Mouse (Mus musculus): ENCODE data around the gene Fgf15. TPM values are rescaled to one million over a fixed set of nuclear protein-coding genes. Genes with fewer than 3 reads are reported as not detected.

The Fgf15 gene
- 0.12 and 0.43 TPM in 2 replicates for polyA plus RNA-seq (2014; fragmentation: Nextera tagmentation; extraction: Ambion mirVana)

DNA sequence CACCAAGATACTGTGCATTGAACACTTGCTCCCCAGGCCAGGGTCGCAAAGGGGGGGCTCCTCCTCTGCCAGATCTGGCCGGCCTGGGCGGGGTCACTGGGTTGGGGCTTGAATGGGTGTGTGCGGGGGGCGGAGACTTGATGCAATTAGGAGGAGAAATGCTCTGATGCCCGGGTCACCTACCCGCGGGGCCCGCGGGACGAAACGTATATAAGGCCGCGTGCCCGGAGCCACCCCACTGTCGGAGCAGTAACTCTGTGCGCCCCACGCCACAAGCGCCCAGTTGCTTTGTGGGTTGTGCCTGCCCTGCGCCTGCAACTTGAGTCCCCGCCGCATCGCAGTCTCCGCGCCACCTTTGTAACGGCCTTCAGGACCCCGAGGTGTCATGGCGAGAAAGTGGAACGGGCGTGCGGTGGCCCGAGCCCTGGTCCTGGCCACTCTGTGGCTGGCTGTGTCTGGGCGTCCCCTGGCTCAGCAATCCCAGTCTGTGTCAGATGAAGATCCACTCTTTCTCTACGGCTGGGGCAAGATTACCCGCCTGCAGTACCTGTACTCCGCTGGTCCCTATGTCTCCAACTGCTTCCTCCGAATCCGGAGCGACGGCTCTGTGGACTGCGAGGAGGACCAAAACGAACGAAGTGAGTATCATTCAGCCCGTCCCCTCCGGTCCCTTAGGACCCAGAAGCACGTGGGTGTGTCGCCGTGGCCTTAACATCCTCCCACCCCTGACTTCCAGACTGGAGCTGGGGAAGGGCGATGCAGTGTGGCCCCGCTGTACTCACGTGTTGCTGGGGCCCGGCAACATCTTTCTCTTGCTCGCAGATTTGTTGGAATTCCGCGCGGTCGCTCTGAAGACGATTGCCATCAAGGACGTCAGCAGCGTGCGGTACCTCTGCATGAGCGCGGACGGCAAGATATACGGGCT, at the start of gene Fgf15:
Gene Fgf15, plus strand, starts transcription at position 238 of the 925 bp plus-strand sequence.
- peak; percentile 43 for DNase-seq (ENCODE audit: low spot score)
- H3K4me3 ChIP-seq (ENCODE audit: low read depth, low read length) = peak within 1 kb of the TSS; percentile 54
- no peak within 1 kb of the TSS for H3K27ac ChIP-seq (ENCODE audit: low read depth, low read length)
- H3K4me1 ChIP-seq (replicated peaks; ENCODE audit: control insufficient read depth, insufficient read depth, low read length) = peaks cover 17% of the 10 kb centered on the region
- no peaks in the 10 kb centered on the region for H3K9me3 ChIP-seq (ENCODE audit: control insufficient read depth, low read length)
- H3K36me3 ChIP-seq (ENCODE audit: control insufficient read depth, insufficient read depth, low read length) = no peaks in the 10 kb centered on the region
- peak within 1 kb of the TSS; percentile 91 for H3K4me2 ChIP-seq
- peaks cover 64% of the 10 kb centered on the region for H3K27me3 ChIP-seq (replicated peaks; ENCODE audit: control insufficient read depth, insufficient read depth, low read length)
- 1% methylated on average over 65 of the region's 65 CpGs for WGBS
- H3K9ac ChIP-seq (ENCODE audit: low read depth, low read length) = peak within 1 kb of the TSS; percentile 48; the same call in 1 of the 2 replicates
- ATAC-seq (replicated peaks; ENCODE audit: low FRiP score) = peak; percentile 32; the same call in 1 of the 2 replicates

GRCm38 (mm10) chr7:144847067-144847466, 49.3 kb upstream of the Fgf15 start, which contains the start of gene Fgf4:
TSS of gene Fgf4 (plus strand) at chr7:144847367.
- H3K4me2 ChIP-seq = no peak within 1 kb of the TSS
- no peaks in the 10 kb centered on the region for H3K9me3 ChIP-seq (ENCODE audit: control insufficient read depth, low read length)
- H3K27me3 ChIP-seq (replicated peaks; ENCODE audit: control insufficient read depth, insufficient read depth, low read length) = peaks cover 15% of the 10 kb centered on the region
- no peaks in the 10 kb centered on the region for H3K36me3 ChIP-seq (ENCODE audit: control insufficient read depth, insufficient read depth, low read length)
- H3K27ac ChIP-seq (ENCODE audit: low read depth, low read length) = no peak within 1 kb of the TSS
- no peak within 1 kb of the TSS for H3K9ac ChIP-seq (ENCODE audit: low read depth, low read length)
- H3K4me1 ChIP-seq (replicated peaks; ENCODE audit: control insufficient read depth, insufficient read depth, low read length) = no peaks in the 10 kb centered on the region
- ATAC-seq (replicated peaks; ENCODE audit: low FRiP score) (no peak), DNase-seq (ENCODE audit: low spot score) (no peak)
- H3K4me3 ChIP-seq (ENCODE audit: low read depth, low read length) = no peak within 1 kb of the TSS

DNA sequence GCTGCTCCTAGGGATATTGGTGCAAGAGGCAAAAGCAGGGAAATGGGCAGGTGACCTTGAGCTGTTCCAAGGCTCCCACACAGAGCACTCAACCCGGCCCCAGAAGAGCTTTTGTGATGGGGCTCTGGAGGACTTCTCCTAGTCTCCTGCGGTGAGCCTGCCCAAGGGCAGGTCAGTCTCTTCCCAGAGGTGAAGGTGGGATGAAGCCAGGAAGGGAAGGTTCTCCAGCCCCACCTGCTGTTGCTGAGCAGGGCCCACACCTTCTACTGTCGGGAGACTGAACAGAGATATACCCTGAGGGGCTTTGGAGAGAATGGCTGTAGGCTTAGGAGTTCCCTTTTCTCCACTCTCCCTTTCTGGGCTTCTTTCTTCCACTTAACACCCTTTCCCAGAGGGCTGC, 45.0 kb upstream of the Fgf15 start:
- no peak overlapping the region for H3K4me3 ChIP-seq (ENCODE audit: low read depth, low read length)
- WGBS = 53% methylated on average over 3 of the region's 3 CpGs
- H3K4me1 ChIP-seq (replicated peaks; ENCODE audit: control insufficient read depth, insufficient read depth, low read length) = no peaks in the 10 kb centered on the region
- H3K9me3 ChIP-seq (ENCODE audit: control insufficient read depth, low read length) = no peaks in the 10 kb centered on the region
- DNase-seq (ENCODE audit: low spot score) (no peak), ATAC-seq (replicated peaks; ENCODE audit: low FRiP score) (no peak)
- peaks cover 8% of the 10 kb centered on the region for H3K27me3 ChIP-seq (replicated peaks; ENCODE audit: control insufficient read depth, insufficient read depth, low read length)
- no peaks in the 10 kb centered on the region for H3K36me3 ChIP-seq (ENCODE audit: control insufficient read depth, insufficient read depth, low read length)
- no peak overlapping the region for H3K4me2 ChIP-seq
- H3K9ac ChIP-seq (ENCODE audit: low read depth, low read length) = no peak overlapping the region
- H3K27ac ChIP-seq (ENCODE audit: low read depth, low read length) = no peak overlapping the region

DNA sequence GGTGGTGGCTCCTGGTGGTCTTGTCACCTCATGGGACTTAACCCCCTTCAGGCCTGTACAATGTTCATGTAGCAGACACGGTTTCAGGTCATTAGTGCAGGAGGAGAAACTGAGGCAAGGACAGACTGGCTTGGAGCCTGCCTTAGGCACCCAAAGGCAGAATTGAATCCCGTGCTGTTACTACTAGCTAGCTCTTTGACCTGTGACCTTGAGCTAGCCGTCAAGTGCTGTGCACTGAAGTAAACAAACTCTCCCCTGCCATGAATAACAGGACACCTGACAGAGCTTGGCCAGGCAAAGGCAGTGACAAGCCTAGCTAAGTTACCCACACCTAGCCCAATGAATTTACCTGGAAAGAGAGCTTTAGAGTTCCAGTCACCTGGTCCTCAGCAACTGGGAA, 41.4 kb upstream of the Fgf15 start:
- H3K4me1 ChIP-seq (replicated peaks; ENCODE audit: control insufficient read depth, insufficient read depth, low read length) = no peaks in the 10 kb centered on the region
- no peak overlapping the region for H3K9ac ChIP-seq (ENCODE audit: low read depth, low read length)
- DNase-seq (ENCODE audit: low spot score) (no peak), ATAC-seq (replicated peaks; ENCODE audit: low FRiP score) (no peak)
- H3K27me3 ChIP-seq (replicated peaks; ENCODE audit: control insufficient read depth, insufficient read depth, low read length) = peaks cover 20% of the 10 kb centered on the region
- no peak overlapping the region for H3K27ac ChIP-seq (ENCODE audit: low read depth, low read length)
- no peak overlapping the region for H3K4me3 ChIP-seq (ENCODE audit: low read depth, low read length)
- no peaks in the 10 kb centered on the region for H3K36me3 ChIP-seq (ENCODE audit: control insufficient read depth, insufficient read depth, low read length)
- no peaks in the 10 kb centered on the region for H3K9me3 ChIP-seq (ENCODE audit: control insufficient read depth, low read length)
- 47% methylated on average over 3 of the region's 3 CpGs for WGBS
- H3K4me2 ChIP-seq = no peak overlapping the region

- H3K4me3 ChIP-seq (ENCODE audit: low read depth, low read length) = no peak overlapping the region
- no peaks in the 10 kb centered on the region for H3K36me3 ChIP-seq (ENCODE audit: control insufficient read depth, insufficient read depth, low read length)
- 77% methylated on average over 7 of the region's 7 CpGs for WGBS
- no peak overlapping the region for H3K9ac ChIP-seq (ENCODE audit: low read depth, low read length)
- H3K4me1 ChIP-seq (replicated peaks; ENCODE audit: control insufficient read depth, insufficient read depth, low read length) = peaks cover 5% of the 10 kb centered on the region; the same call in 1 of the 2 replicates
- peaks cover 36% of the 10 kb centered on the region for H3K27me3 ChIP-seq (replicated peaks; ENCODE audit: control insufficient read depth, insufficient read depth, low read length)
- ATAC-seq (replicated peaks; ENCODE audit: low FRiP score) (no peak), DNase-seq (ENCODE audit: low spot score) (no peak)
- H3K4me2 ChIP-seq = no peak overlapping the region
- no peaks in the 10 kb centered on the region for H3K9me3 ChIP-seq (ENCODE audit: control insufficient read depth, low read length)
- no peak overlapping the region for H3K27ac ChIP-seq (ENCODE audit: low read depth, low read length)
Observed at GRCm38 (mm10) chr7:144857158-144857557, 39.2 kb upstream of the Fgf15 start.

- WGBS = 70% methylated on average over 3 of the region's 3 CpGs
Observed at GRCm38 (mm10) chr7:144857826-144858342, 38.4 kb upstream of the Fgf15 start.

GRCm38 (mm10) chr7:144858702-144859101, 37.6 kb upstream of the Fgf15 start:
- H3K9me3 ChIP-seq (ENCODE audit: control insufficient read depth, low read length) = no peaks in the 10 kb centered on the region

More at GRCm38 (mm10) chr7:144857826-144858342, 38.4 kb upstream of the Fgf15 start:
- H3K4me1 ChIP-seq (replicated peaks; ENCODE audit: control insufficient read depth, insufficient read depth, low read length) = peaks cover 5% of the 10 kb centered on the region; the same call in 1 of the 2 replicates
- no peak overlapping the region for H3K4me3 ChIP-seq (ENCODE audit: low read depth, low read length)
- peaks cover 43% of the 10 kb centered on the region for H3K27me3 ChIP-seq (replicated peaks; ENCODE audit: control insufficient read depth, insufficient read depth, low read length)
- H3K4me2 ChIP-seq = no peak overlapping the region
- H3K9ac ChIP-seq (ENCODE audit: low read depth, low read length) = no peak overlapping the region
- H3K9me3 ChIP-seq (ENCODE audit: control insufficient read depth, low read length) = no peaks in the 10 kb centered on the region
- H3K27ac ChIP-seq (ENCODE audit: low read depth, low read length) = no peak overlapping the region
- ATAC-seq (replicated peaks; ENCODE audit: low FRiP score) (no peak), DNase-seq (ENCODE audit: low spot score) (no peak)
- H3K36me3 ChIP-seq (ENCODE audit: control insufficient read depth, insufficient read depth, low read length) = no peaks in the 10 kb centered on the region

DNA sequence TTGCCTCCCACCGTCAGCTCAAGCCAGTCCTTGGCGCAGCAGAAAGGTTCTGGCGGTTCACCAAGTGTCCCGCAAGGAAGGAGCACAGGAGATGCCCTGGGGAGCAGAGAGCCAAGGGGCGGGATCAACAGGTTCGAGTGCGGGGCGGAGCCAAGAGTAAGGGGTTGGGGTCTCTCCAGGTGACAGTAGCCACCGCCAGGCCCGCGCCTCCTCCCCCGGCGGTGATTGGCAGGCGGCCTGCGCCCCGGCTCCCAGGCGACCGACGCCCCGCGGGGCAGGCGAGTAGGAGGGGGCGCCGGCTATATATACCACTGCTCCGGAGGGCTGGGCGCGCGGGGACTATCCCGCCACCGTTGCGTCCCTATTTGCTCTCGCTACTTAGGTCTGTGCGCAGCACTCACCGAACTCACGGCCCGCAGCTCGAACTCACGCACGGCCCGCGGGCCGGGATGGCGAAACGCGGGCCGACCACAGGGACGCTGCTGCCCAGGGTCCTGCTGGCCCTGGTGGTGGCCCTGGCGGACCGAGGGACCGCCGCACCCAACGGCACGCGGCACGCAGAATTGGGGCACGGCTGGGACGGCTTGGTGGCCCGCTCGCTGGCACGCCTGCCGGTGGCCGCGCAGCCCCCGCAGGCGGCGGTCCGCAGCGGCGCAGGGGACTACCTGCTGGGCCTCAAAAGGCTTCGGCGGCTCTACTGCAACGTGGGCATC, 35.1 kb upstream of the Fgf15 start:
- H3K27ac ChIP-seq (ENCODE audit: low read depth, low read length) = no peak overlapping the region
- DNase-seq (ENCODE audit: low spot score) = no peak

More at GRCm38 (mm10) chr7:144858702-144859101, 37.6 kb upstream of the Fgf15 start:
- H3K4me3 ChIP-seq (ENCODE audit: low read depth, low read length) = no peak overlapping the region
- H3K27ac ChIP-seq (ENCODE audit: low read depth, low read length) = no peak overlapping the region
- H3K27me3 ChIP-seq (replicated peaks; ENCODE audit: control insufficient read depth, insufficient read depth, low read length) = peaks cover 49% of the 10 kb centered on the region
- ATAC-seq (replicated peaks; ENCODE audit: low FRiP score) = no peak
- no peak overlapping the region for H3K9ac ChIP-seq (ENCODE audit: low read depth, low read length)
- no peak overlapping the region for H3K4me2 ChIP-seq
- 93% methylated on average over 1 of the region's 1 CpGs for WGBS
- peaks cover 5% of the 10 kb centered on the region; the same call in 1 of the 2 replicates for H3K4me1 ChIP-seq (replicated peaks; ENCODE audit: control insufficient read depth, insufficient read depth, low read length)
- no peak for DNase-seq (ENCODE audit: low spot score)
- H3K36me3 ChIP-seq (ENCODE audit: control insufficient read depth, insufficient read depth, low read length) = no peaks in the 10 kb centered on the region

More for the DNA sequence above, 35.1 kb upstream of the Fgf15 start:
- 2% methylated on average over 71 of the region's 72 CpGs for WGBS
- Histone ChIP-seq H3K4me3 (ENCODE audit: low read depth, low read length) (peak overlapping the region; percentile 30), H3K4me1 (replicated peaks; ENCODE audit: control insufficient read depth, insufficient read depth, low read length) (peaks cover 5% of the 10 kb centered on the region; the same call in 1 of the 2 replicates), H3K9me3 (ENCODE audit: control insufficient read depth, low read length) (no peaks in the 10 kb centered on the region), H3K9ac (ENCODE audit: low read depth, low read length) (no peak overlapping the region), H3K27me3 (replicated peaks; ENCODE audit: control insufficient read depth, insufficient read depth, low read length) (peaks cover 72% of the 10 kb centered on the region), H3K4me2 (peak overlapping the region; percentile 42), H3K36me3 (ENCODE audit: control insufficient read depth, insufficient read depth, low read length) (no peaks in the 10 kb centered on the region)
- no peak for ATAC-seq (replicated peaks; ENCODE audit: low FRiP score)

Measured in liver, embryonic 11.5 days (tissue).